Mouse (Mus musculus): ENCODE results near the gene Spsb4. TPM values are rescaled to one million over a fixed set of nuclear protein-coding genes. Genes with fewer than 3 reads are reported as not detected.

The Spsb4 gene
- total and polyA plus RNA-seq, 2 experiments: 1.5 to 3.5 TPM

DNA sequence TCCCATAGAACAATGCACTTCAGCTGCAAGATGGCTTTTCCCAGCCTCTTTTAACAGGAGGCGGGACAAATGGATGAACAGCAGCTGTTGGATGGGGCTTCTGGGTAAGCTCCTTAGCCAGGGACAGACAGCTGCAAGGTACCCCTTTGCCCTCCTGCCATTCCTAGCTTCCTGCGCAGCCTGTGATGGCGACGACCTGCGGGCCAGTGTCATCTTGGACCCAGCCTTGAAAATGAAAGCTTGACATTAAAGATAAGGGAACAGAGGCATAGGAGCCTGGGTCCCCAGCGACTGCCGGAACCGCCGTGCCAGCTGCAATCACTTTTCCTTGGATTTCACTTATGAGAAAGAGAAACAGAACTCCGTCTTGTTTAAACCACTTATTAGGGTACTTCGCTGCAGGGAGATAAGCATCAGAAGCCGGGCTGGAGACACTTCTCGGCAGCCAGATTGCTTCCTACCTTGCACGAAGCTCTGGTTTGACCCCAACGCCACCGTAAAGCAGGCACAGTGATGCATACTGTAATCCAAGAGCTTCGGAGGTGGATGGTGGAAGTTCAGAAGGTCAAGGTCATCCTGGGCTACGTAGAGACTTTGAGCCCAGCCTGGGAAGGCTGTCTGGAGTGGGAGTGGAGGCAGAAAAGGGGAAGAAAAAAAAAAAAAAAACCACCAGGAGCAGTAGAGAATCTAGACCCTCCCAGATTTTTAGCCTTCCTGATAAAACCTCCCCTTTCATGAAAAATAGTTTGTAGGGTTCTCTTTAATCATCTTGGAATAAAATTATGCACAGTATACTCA is 38.1 kb upstream of the Spsb4 start:
- H3K4me1 ChIP-seq (ENCODE audit: control insufficient read depth, insufficient read depth, low read length): no peaks in the 10 kb centered on the region
- H3K27ac ChIP-seq (replicated peaks; ENCODE audit: insufficient read depth, low read depth, low read length): no peak overlapping the region
- no peaks in the 10 kb centered on the region for H3K79me2 ChIP-seq (ENCODE audit: control insufficient read depth, insufficient read depth, low read length)
- H3K4me3 ChIP-seq (ENCODE audit: insufficient read depth, low read depth, low read length): no peak overlapping the region
- TF ChIP-seq POLR2A (IDR thresholded peaks at IDR 0.05; ENCODE audit: extremely low read depth, insufficient read depth, low read length) (no peak), CTCF (IDR thresholded peaks at IDR 0.05; ENCODE audit: low read depth, low read length) (no peak)
- no peaks in the 10 kb centered on the region for H3K27me3 ChIP-seq (ENCODE audit: control insufficient read depth, insufficient read depth, low read length)
- no peak for DNase-seq (ENCODE audit: extremely low read depth, low read depth, low spot score)
- 42% methylated on average over 18 of the region's 18 CpGs for WGBS
- no peaks in the 10 kb centered on the region for H3K36me3 ChIP-seq (ENCODE audit: control insufficient read depth, insufficient read depth, low read length)
- H3K9ac ChIP-seq (ENCODE audit: low read depth, low read length): no peak overlapping the region

DNA sequence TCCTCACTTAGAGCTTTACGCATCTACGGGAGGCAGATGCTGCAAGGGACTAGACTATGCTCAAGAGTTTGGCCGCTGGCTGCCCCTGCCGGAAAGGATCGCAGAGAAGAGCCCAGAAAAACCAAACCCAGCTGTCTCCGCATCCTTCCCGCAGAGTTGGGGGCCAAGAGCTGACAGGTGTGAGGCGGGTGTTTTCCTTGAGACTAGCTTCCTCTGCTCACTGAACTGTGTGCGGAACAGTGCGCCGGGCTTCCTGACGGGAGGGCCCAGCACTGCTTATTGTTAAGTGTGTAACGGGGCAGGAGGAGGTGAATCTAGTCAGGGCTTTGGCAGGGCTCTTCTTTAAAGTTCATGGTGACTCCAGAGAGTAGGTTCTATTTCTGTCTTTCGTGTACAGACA is 37.3 kb upstream of the Spsb4 start:
- H3K27me3 ChIP-seq (ENCODE audit: control insufficient read depth, insufficient read depth, low read length): no peaks in the 10 kb centered on the region
- H3K4me3 ChIP-seq (ENCODE audit: insufficient read depth, low read depth, low read length): no peak overlapping the region
- DNase-seq (ENCODE audit: extremely low read depth, low read depth, low spot score): no peak
- no peaks in the 10 kb centered on the region for H3K79me2 ChIP-seq (ENCODE audit: control insufficient read depth, insufficient read depth, low read length)
- TF ChIP-seq POLR2A (IDR thresholded peaks at IDR 0.05; ENCODE audit: extremely low read depth, insufficient read depth, low read length) (no peak), CTCF (IDR thresholded peaks at IDR 0.05; ENCODE audit: low read depth, low read length) (no peak)
- 77% methylated on average over 14 of the region's 14 CpGs for WGBS
- H3K36me3 ChIP-seq (ENCODE audit: control insufficient read depth, insufficient read depth, low read length): no peaks in the 10 kb centered on the region
- H3K4me1 ChIP-seq (ENCODE audit: control insufficient read depth, insufficient read depth, low read length): no peaks in the 10 kb centered on the region
- no peak overlapping the region for H3K9ac ChIP-seq (ENCODE audit: low read depth, low read length)
- H3K27ac ChIP-seq (replicated peaks; ENCODE audit: insufficient read depth, low read depth, low read length): no peak overlapping the region

DNA sequence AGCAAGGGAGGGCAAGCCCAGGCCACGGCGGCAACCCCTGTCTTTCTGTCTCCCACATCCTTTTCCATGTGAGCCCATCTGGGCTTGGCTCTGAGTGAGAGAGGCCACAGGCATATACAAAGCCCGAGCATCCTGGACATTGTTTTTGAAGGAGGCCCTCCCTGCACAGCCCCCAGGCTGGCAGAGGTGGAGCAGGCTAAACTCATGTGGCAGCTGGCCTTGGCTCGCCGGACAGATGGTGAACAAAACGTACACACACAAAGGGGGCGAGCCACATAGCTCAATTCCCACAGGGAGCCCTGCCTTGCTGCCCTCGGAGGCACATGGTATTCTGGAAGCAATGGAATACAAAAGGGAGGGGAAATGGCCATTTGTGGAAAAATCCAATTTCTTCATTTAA is 32.5 kb upstream of the Spsb4 start:
- H3K27ac ChIP-seq (replicated peaks; ENCODE audit: insufficient read depth, low read depth, low read length): no peak overlapping the region
- no peaks in the 10 kb centered on the region for H3K27me3 ChIP-seq (ENCODE audit: control insufficient read depth, insufficient read depth, low read length)
- no peak overlapping the region for H3K4me3 ChIP-seq (ENCODE audit: insufficient read depth, low read depth, low read length)
- 89% methylated on average over 8 of the region's 8 CpGs for WGBS
- H3K79me2 ChIP-seq (ENCODE audit: control insufficient read depth, insufficient read depth, low read length): no peaks in the 10 kb centered on the region
- H3K4me1 ChIP-seq (ENCODE audit: control insufficient read depth, insufficient read depth, low read length): no peaks in the 10 kb centered on the region
- no peak for DNase-seq (ENCODE audit: extremely low read depth, low read depth, low spot score)
- no peaks in the 10 kb centered on the region for H3K36me3 ChIP-seq (ENCODE audit: control insufficient read depth, insufficient read depth, low read length)
- H3K9ac ChIP-seq (ENCODE audit: low read depth, low read length): no peak overlapping the region
- TF ChIP-seq CTCF (IDR thresholded peaks at IDR 0.05; ENCODE audit: low read depth, low read length) (no peak), POLR2A (IDR thresholded peaks at IDR 0.05; ENCODE audit: extremely low read depth, insufficient read depth, low read length) (no peak)

DNA sequence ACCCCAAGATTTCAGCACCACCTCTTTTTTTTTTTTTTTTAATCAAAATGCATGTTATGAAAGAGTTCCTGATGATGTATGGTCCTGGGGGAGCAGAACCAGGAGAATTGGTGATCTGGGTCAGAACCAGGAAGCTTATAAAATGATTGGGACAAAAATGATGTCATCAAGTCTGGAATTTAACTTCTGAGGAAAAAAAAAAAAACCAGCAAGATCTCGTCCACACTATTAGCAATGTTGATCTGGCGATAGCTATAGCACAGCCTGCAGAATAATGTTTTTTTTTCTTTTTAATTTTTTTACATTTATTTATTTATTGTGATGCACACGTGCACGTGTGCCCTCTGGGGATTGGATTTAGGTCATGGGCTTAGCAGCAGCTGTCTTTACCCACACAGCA is 27.6 kb upstream of the Spsb4 start:
- no peak for DNase-seq (ENCODE audit: extremely low read depth, low read depth, low spot score)

DNA sequence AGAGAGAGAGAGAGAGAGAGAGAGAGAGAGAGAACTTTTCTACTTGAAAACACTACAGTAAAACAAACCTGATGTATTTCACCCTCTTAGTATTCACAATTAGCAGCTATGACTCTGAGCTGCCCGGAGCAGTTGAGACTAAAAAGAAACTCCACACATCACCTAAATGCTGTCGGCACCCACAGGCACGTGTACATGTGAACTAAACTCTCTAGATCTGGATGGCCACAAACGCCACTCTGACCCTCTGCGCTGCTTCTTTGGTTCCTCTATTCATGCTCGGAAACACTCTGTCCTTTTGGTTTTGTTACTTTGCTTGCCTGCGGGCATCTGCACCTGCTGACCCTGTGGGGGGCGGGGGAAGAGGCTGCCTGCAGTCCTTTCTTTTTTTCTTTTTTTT is 23.0 kb upstream of the Spsb4 start:
- Histone ChIP-seq H3K4me1 (ENCODE audit: control insufficient read depth, insufficient read depth, low read length) (no peaks in the 10 kb centered on the region), H3K27me3 (ENCODE audit: control insufficient read depth, insufficient read depth, low read length) (peaks cover 6% of the 10 kb centered on the region), H3K79me2 (ENCODE audit: control insufficient read depth, insufficient read depth, low read length) (no peaks in the 10 kb centered on the region), H3K4me3 (ENCODE audit: insufficient read depth, low read depth, low read length) (no peak overlapping the region), H3K9ac (ENCODE audit: low read depth, low read length) (no peak overlapping the region), H3K36me3 (ENCODE audit: control insufficient read depth, insufficient read depth, low read length) (no peaks in the 10 kb centered on the region), H3K27ac (replicated peaks; ENCODE audit: insufficient read depth, low read depth, low read length) (no peak overlapping the region)
- no peak for DNase-seq (ENCODE audit: extremely low read depth, low read depth, low spot score)
- WGBS: 84% methylated on average over 8 of the region's 8 CpGs
- no peak for TF ChIP-seq POLR2A (IDR thresholded peaks at IDR 0.05; ENCODE audit: extremely low read depth, insufficient read depth, low read length)
- no peak for TF ChIP-seq CTCF (IDR thresholded peaks at IDR 0.05; ENCODE audit: low read depth, low read length)

More for the DNA sequence above, 27.6 kb upstream of the Spsb4 start:
- Histone ChIP-seq H3K9ac (ENCODE audit: low read depth, low read length) (no peak overlapping the region), H3K4me3 (ENCODE audit: insufficient read depth, low read depth, low read length) (no peak overlapping the region), H3K27ac (replicated peaks; ENCODE audit: insufficient read depth, low read depth, low read length) (no peak overlapping the region), H3K4me1 (ENCODE audit: control insufficient read depth, insufficient read depth, low read length) (no peaks in the 10 kb centered on the region), H3K79me2 (ENCODE audit: control insufficient read depth, insufficient read depth, low read length) (no peaks in the 10 kb centered on the region), H3K27me3 (ENCODE audit: control insufficient read depth, insufficient read depth, low read length) (peaks cover 3% of the 10 kb centered on the region; the same call in 1 of the 2 replicates), H3K36me3 (ENCODE audit: control insufficient read depth, insufficient read depth, low read length) (no peaks in the 10 kb centered on the region)
- WGBS: 94% methylated on average over 4 of the region's 4 CpGs
- TF ChIP-seq CTCF (IDR thresholded peaks at IDR 0.05; ENCODE audit: low read depth, low read length) (no peak), POLR2A (IDR thresholded peaks at IDR 0.05; ENCODE audit: extremely low read depth, insufficient read depth, low read length) (no peak)

DNA sequence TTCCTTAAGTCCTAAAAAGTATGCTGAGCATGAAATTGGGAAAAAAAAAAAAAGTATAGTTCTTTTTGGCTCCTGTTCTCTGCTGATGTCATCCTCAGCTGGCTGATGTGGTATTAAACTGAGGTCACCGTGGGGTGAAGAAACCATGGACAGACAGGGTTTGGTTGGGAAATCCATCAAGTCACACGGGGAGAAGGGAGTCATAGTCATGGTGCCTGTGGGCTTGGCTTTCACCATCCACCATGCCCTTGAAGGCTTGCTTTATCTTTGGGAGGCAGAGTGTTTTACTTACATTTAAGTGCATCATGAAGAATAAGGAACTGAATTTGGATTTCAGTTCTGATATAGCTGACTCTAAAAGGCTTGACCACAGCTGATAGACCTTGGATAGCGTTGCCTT is 19.4 kb upstream of the Spsb4 start:
- no peaks in the 10 kb centered on the region for H3K36me3 ChIP-seq (ENCODE audit: control insufficient read depth, insufficient read depth, low read length)
- H3K79me2 ChIP-seq (ENCODE audit: control insufficient read depth, insufficient read depth, low read length): no peaks in the 10 kb centered on the region
- H3K27ac ChIP-seq (replicated peaks; ENCODE audit: insufficient read depth, low read depth, low read length): no peak overlapping the region
- no peak for DNase-seq (ENCODE audit: extremely low read depth, low read depth, low spot score)
- no peaks in the 10 kb centered on the region for H3K4me1 ChIP-seq (ENCODE audit: control insufficient read depth, insufficient read depth, low read length)
- H3K4me3 ChIP-seq (ENCODE audit: insufficient read depth, low read depth, low read length): no peak overlapping the region
- H3K27me3 ChIP-seq (ENCODE audit: control insufficient read depth, insufficient read depth, low read length): peaks cover 3% of the 10 kb centered on the region
- WGBS: 86% methylated on average over 3 of the region's 3 CpGs
- no peak for TF ChIP-seq CTCF (IDR thresholded peaks at IDR 0.05; ENCODE audit: low read depth, low read length)
- TF ChIP-seq POLR2A (IDR thresholded peaks at IDR 0.05; ENCODE audit: extremely low read depth, insufficient read depth, low read length): no peak
- H3K9ac ChIP-seq (ENCODE audit: low read depth, low read length): no peak overlapping the region
